Mouse (Mus musculus) lung, postnatal 0 days (tissue): ENCODE measurements at regions not wholly inside any gene's neighbourhood (a gene's known extent, or its start where the extent isn't known, plus 50 kb on each side); places are given as distances from the start of the nearest gene placed in this dataset.

Source experiments
- CTCF ChIP-seq: IDR thresholded peaks from 2 replicates; pipeline ENCODE4 v1.5.1; 2016; ENCODE audit warnings: antibody characterized with exemption, mild to moderate bottlenecking
- EP300 ChIP-seq: IDR thresholded peaks from 2 replicates; pipeline ENCODE4 v1.6.1; 2016; ENCODE audit warnings: antibody characterized with exemption, mild to moderate bottlenecking, control low read depth

DNA sequence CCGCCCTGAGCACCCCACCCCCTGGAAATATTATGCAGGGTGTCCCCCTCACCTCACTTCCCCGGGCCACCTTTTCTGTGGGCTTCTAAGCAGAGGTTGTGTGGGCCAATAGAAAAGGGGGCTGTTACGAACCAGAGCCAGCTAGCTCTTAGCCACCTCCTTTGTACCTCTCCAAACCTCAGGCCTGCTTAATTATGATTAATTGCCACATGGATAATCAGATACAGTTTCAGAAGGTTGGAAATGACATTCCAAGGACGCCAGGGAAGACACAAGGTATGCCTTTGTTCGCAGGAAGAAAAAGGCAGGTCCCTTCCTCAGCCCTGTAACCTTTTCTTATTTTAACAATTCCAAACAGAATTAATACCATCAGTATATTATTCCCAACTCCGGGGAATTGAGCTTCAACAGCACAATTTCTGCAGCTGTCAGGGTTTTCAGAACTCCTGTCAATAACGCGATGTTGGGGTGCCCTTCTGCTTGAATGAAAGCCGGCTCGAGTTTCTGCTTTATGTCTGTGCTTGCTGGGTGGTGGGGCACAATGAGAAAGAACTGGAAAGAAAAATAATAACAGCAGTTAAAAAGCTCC lies 552.1 kb upstream of the Mgmt start:
- TF ChIP-seq CTCF (no peak), EP300 (no peak)
